Mouse (Mus musculus): ENCODE results near the gene Efnb3. TPM values are rescaled to one million over a fixed set of nuclear protein-coding genes. Genes with fewer than 3 reads are reported as not detected.
A peak's percentile ranks its signal among the peaks of the same experiment; 100 is the strongest.

The Efnb3 gene
- polyA plus RNA-seq, 1 experiment from 2014 or later: 27.9 TPM

GRCm38 (mm10) chr11:69594853-69595252, 34.8 kb upstream of the Efnb3 start:
- H3K27me3 ChIP-seq (ENCODE audit: poor library complexity, severe bottlenecking): no peaks in the 10 kb centered on the region
- H3K36me3 ChIP-seq (replicated peaks): peaks cover 55% of the 10 kb centered on the region
- no peak for DNase-seq (ENCODE audit: extremely low spot score, low spot score)
- H3K4me3 ChIP-seq: no peak overlapping the region
- 96% methylated on average over 6 of the region's 6 CpGs for WGBS
- H3K9me3 ChIP-seq: no peaks in the 10 kb centered on the region
- no peak overlapping the region for H3K27ac ChIP-seq
- peaks cover 12% of the 10 kb centered on the region for H3K4me1 ChIP-seq

- WGBS: 91% methylated on average over 4 of the region's 4 CpGs
Observed at GRCm38 (mm10) chr11:69592799-69593198, 32.8 kb upstream of the Efnb3 start.

GRCm38 (mm10) chr11:69591899-69592637, 32.1 kb upstream of the Efnb3 start:
- peaks cover 4% of the 10 kb centered on the region; the same call in 1 of the 2 replicates for H3K4me1 ChIP-seq
- no peaks in the 10 kb centered on the region for H3K27me3 ChIP-seq (ENCODE audit: poor library complexity, severe bottlenecking)
- H3K4me3 ChIP-seq: no peak overlapping the region
- H3K9me3 ChIP-seq: no peaks in the 10 kb centered on the region
- WGBS: 83% methylated on average over 7 of the region's 7 CpGs
- peaks cover 83% of the 10 kb centered on the region for H3K36me3 ChIP-seq (replicated peaks)
- DNase-seq (ENCODE audit: extremely low spot score, low spot score): no peak
- H3K27ac ChIP-seq: no peak overlapping the region

More at GRCm38 (mm10) chr11:69592799-69593198, 32.8 kb upstream of the Efnb3 start:
- Histone ChIP-seq H3K4me1 (peaks cover 4% of the 10 kb centered on the region; the same call in 1 of the 2 replicates), H3K4me3 (no peak overlapping the region), H3K9me3 (no peaks in the 10 kb centered on the region), H3K36me3 (replicated peaks) (peaks cover 76% of the 10 kb centered on the region), H3K27me3 (ENCODE audit: poor library complexity, severe bottlenecking) (no peaks in the 10 kb centered on the region), H3K27ac (no peak overlapping the region)
- no peak for DNase-seq (ENCODE audit: extremely low spot score, low spot score)

DNA sequence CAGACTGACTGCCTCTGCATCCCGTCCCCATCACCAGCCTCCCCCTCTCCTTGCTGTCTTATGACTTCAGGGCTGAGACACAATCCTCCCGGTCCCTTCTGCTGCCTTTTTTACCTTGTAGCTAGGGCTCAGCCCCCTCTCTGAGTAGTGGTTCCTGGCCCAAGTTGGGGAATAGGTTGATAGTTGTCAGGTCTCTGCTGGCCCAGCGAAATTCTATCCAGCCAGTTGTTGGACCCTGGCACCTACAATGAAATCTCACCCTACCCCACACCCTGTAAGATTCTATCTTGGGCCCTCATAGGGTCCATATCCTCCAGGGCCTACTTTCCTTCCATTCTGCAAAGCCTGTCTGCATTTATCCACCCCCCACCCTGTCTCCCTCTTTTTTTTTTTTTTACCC, 31.4 kb upstream of the Efnb3 start:
- DNase-seq (ENCODE audit: extremely low spot score, low spot score): no peak
- Histone ChIP-seq H3K27ac (no peak overlapping the region), H3K9me3 (no peaks in the 10 kb centered on the region), H3K4me1 (peaks cover 4% of the 10 kb centered on the region; the same call in 1 of the 2 replicates), H3K27me3 (ENCODE audit: poor library complexity, severe bottlenecking) (no peaks in the 10 kb centered on the region), H3K36me3 (replicated peaks) (peaks cover 89% of the 10 kb centered on the region), H3K4me3 (no peak overlapping the region)
- WGBS: 87% methylated on average over 3 of the region's 3 CpGs

DNA sequence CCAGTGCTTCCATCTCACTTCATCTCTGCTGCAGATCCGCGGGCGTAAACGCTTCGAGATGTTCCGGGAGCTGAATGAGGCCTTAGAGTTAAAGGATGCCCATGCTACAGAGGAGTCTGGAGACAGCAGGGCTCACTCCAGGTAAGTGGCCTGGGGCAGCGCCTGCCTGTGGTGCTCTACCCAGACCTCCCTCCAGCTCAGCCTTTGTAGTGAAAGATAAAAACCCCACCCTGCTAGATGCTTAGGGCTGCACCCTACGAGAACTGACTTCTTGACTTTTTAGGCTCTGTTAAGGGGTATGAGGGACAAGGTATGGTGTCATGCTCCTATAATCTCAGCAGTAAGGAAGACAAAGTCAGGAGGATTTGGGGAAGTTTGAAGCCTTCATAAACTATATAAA, 30.6 kb upstream of the Efnb3 start:
- Histone ChIP-seq H3K4me3 (no peak overlapping the region), H3K27me3 (ENCODE audit: poor library complexity, severe bottlenecking) (no peaks in the 10 kb centered on the region), H3K36me3 (replicated peaks) (peaks cover 92% of the 10 kb centered on the region), H3K9me3 (no peaks in the 10 kb centered on the region), H3K27ac (no peak overlapping the region), H3K4me1 (peaks cover 4% of the 10 kb centered on the region; the same call in 1 of the 2 replicates)
- no peak for DNase-seq (ENCODE audit: extremely low spot score, low spot score)
- WGBS: 94% methylated on average over 8 of the region's 8 CpGs

- Histone ChIP-seq H3K27me3 (ENCODE audit: poor library complexity, severe bottlenecking) (no peaks in the 10 kb centered on the region), H3K4me1 (peaks cover 14% of the 10 kb centered on the region), H3K27ac (no peak overlapping the region), H3K4me3 (no peak overlapping the region), H3K36me3 (replicated peaks) (peaks cover 91% of the 10 kb centered on the region), H3K9me3 (no peaks in the 10 kb centered on the region)
- WGBS: 92% methylated on average over 22 of the region's 22 CpGs
- no peak for DNase-seq (ENCODE audit: extremely low spot score, low spot score)
Observed at GRCm38 (mm10) chr11:69589207-69589834, 29.3 kb upstream of the Efnb3 start.

DNA sequence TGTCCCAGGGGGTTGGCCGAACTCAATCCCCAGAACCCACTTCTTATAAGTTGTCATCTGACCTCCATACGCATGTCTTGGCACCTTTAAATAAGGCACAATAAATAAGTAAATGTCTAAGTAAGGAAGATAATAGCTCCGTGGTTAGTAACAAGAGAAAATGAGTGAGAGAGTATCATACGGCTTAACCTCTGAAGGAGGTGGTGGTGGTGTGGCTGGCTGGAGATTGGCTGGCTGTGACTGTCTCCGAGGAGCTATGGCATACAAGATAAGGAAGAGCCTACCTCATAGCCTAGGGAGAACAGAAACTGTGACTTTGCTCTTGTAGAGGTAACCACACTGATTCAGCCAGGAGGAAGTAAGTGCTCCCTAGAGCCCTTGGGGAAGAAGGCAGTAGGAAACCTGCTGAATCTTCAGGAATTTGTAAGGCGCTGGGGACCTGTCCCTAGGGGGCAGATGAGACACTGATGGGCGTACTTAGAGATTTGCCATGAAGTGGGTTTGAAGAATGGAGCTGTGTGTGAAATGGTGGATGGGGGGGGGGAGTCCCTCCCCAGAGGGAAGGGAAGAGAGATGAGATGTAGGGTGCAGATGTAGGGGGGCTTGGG, 25.8 kb upstream of the Efnb3 start:
- 82% methylated on average over 7 of the region's 7 CpGs for WGBS
- DNase-seq (ENCODE audit: extremely low spot score, low spot score): no peak
- no peaks in the 10 kb centered on the region for H3K27me3 ChIP-seq (ENCODE audit: poor library complexity, severe bottlenecking)
- no peak overlapping the region for H3K27ac ChIP-seq
- no peaks in the 10 kb centered on the region for H3K9me3 ChIP-seq
- peaks cover 76% of the 10 kb centered on the region for H3K36me3 ChIP-seq (replicated peaks)
- H3K4me1 ChIP-seq: peaks cover 30% of the 10 kb centered on the region
- no peak overlapping the region for H3K4me3 ChIP-seq

GRCm38 (mm10) chr11:69584937-69585336, 24.9 kb upstream of the Efnb3 start:
- Histone ChIP-seq H3K4me1 (peaks cover 33% of the 10 kb centered on the region), H3K9me3 (no peaks in the 10 kb centered on the region), H3K36me3 (replicated peaks) (peaks cover 67% of the 10 kb centered on the region), H3K4me3 (no peak overlapping the region; the same call in 1 of the 2 replicates), H3K27me3 (ENCODE audit: poor library complexity, severe bottlenecking) (no peaks in the 10 kb centered on the region), H3K27ac (no peak overlapping the region)
- no peak for DNase-seq (ENCODE audit: extremely low spot score, low spot score)
- WGBS: 96% methylated on average over 13 of the region's 13 CpGs

GRCm38 (mm10) chr11:69584008-69584407, 24.0 kb upstream of the Efnb3 start:
- Histone ChIP-seq H3K36me3 (replicated peaks) (peaks cover 57% of the 10 kb centered on the region), H3K9me3 (no peaks in the 10 kb centered on the region), H3K27ac (no peak overlapping the region), H3K27me3 (ENCODE audit: poor library complexity, severe bottlenecking) (no peaks in the 10 kb centered on the region), H3K4me1 (peaks cover 39% of the 10 kb centered on the region), H3K4me3 (no peak overlapping the region)
- no peak for DNase-seq (ENCODE audit: extremely low spot score, low spot score)
- WGBS: 88% methylated on average over 7 of the region's 7 CpGs

DNA sequence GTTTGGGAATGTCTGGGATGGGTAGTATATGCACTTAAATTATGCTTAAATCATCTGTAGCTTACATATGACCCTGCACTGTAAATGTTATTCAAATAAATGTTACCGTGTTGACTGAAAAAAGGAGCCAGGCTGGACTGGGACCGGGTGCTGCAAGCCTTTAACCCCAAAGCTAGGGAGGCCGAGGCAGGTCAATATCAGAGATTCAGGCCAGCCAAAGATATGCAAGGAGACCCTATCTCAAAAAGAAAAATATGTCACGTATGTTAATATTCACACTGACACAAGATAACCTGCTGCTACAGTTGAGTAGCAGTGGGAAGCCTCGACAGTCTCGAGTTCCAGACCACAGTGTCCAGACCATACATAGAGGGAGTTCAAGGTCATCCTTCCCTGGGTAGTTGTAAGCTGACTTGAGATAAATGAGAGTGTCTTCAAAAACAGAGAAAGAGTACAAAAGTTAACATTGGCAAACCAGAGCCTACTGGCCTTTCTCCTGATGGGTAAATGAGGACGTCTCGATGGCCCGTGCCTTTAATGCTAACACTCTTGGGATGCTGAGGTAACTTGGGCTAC, 22.3 kb upstream of the Efnb3 start:
- H3K4me3 ChIP-seq: peak overlapping the region; percentile 89
- H3K27ac ChIP-seq: peak overlapping the region; percentile 94
- DNase-seq (ENCODE audit: extremely low spot score, low spot score): no peak
- WGBS: 67% methylated on average over 9 of the region's 9 CpGs
- no peaks in the 10 kb centered on the region for H3K9me3 ChIP-seq
- no peaks in the 10 kb centered on the region for H3K27me3 ChIP-seq (ENCODE audit: poor library complexity, severe bottlenecking)
- peaks cover 45% of the 10 kb centered on the region for H3K36me3 ChIP-seq (replicated peaks)
- peaks cover 54% of the 10 kb centered on the region for H3K4me1 ChIP-seq

DNA sequence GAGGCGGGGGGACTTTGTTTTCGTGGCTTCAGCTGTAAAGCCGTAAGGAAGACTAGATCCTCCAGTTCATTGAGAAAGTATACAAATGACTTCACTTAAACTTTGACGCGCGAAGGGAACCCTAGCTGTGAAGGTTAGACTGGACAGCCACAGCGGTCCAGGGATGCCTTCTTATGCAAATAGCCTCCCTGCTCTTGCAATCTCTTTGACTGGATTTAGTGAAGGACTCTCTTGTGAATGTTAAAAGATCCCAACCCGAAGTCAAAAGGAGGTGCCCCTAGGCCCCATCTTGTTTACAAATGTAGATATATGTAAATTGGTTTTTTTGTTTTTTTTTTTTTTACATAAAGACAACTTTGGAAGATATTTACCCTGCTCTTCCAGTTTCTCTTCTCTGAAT, 21.8 kb upstream of the Efnb3 start:
- H3K27ac ChIP-seq: peak overlapping the region; percentile 94
- peaks cover 59% of the 10 kb centered on the region for H3K4me1 ChIP-seq
- under 1% methylated on average over 8 of the region's 8 CpGs for WGBS
- peaks cover 45% of the 10 kb centered on the region for H3K36me3 ChIP-seq (replicated peaks)
- H3K9me3 ChIP-seq: no peaks in the 10 kb centered on the region
- no peaks in the 10 kb centered on the region for H3K27me3 ChIP-seq (ENCODE audit: poor library complexity, severe bottlenecking)
- peak overlapping the region; percentile 89 for H3K4me3 ChIP-seq
- no peak for DNase-seq (ENCODE audit: extremely low spot score, low spot score)

- Histone ChIP-seq H3K36me3 (replicated peaks) (peaks cover 45% of the 10 kb centered on the region), H3K9me3 (no peaks in the 10 kb centered on the region), H3K4me3 (peak overlapping the region; percentile 89), H3K4me1 (peaks cover 65% of the 10 kb centered on the region), H3K27me3 (ENCODE audit: poor library complexity, severe bottlenecking) (no peaks in the 10 kb centered on the region), H3K27ac (peak overlapping the region; percentile 94)
- WGBS: under 1% methylated on average over 36 of the region's 36 CpGs
- DNase-seq (ENCODE audit: extremely low spot score, low spot score): peak; percentile 91
Observed at GRCm38 (mm10) chr11:69581147-69581688, 21.2 kb upstream of the Efnb3 start.

Data from forebrain, embryonic 10.5 days (tissue).